Mouse (Mus musculus) olfactory bulb, adult 2 months (tissue): ENCODE measurements around the gene Gngt2. TPM values are rescaled to one million over a fixed set of nuclear protein-coding genes. Genes with fewer than 3 reads are reported as not detected.

Experiments used
- H3K27ac ChIP-seq: fragments of 200-500 bp; 2 replicates; pipeline ENCODE4 v1.5.1; 2012; ENCODE audit warnings: low read depth, low read length; ENCODE audit not compliant: insufficient read depth
- H3K4me1 ChIP-seq: fragments of 200-500 bp; 2 replicates; pipeline ENCODE4 v1.6.1; 2012; ENCODE audit warnings: low read length; ENCODE audit not compliant: control insufficient read depth, insufficient read depth
- H3K4me3 ChIP-seq: fragments of 200-500 bp; 2 replicates; pipeline ENCODE4 v1.5.1; 2012; ENCODE audit warnings: mild to moderate bottlenecking, low read depth, low read length, moderate library complexity; ENCODE audit not compliant: insufficient read depth
- CTCF ChIP-seq: fragments of 200-500 bp; IDR thresholded peaks from 2 replicates; pipeline ENCODE4 v1.5.1; 2012; ENCODE audit warnings: low read depth, mild to moderate bottlenecking, low read length, moderate library complexity; ENCODE audit not compliant: insufficient read depth
- POLR2A ChIP-seq: fragments of 200-500 bp; IDR thresholded peaks from 2 replicates; pipeline ENCODE4 v1.6.1; 2012; ENCODE audit warnings: mild to moderate bottlenecking, low read depth, low read length, moderate library complexity; ENCODE audit not compliant: insufficient read depth
- WGBS: fragments of 180-500 bp; shearing (Covaris S2); methylation state at CpG from one replicate; pipeline ENCODE4 v1.1.7; 2018; 5-methylcytosine and 5-hydroxymethylcytosine counted together
- polyA plus RNA-seq: library from polyadenylated mRNA; stranded (reverse); fragments of >200 nt; gene quantifications from 2 replicates; pipeline ENCODE4 v1.2.4, GENCODE M21; 2012; ENCODE audit warnings: low replicate concordance; ENCODE audit not compliant: missing spikeins, insufficient read depth, insufficient read length

The Gngt2 gene
- polyA plus RNA-seq, 1 experiment: not detected

GRCm38 (mm10) chr11:95830411-95831275, 6.4 kb upstream of the Gngt2 start:
- Histone ChIP-seq H3K4me1 (peaks cover 19% of the 10 kb centered on the region), H3K27ac (no peak overlapping the region), H3K4me3 (no peak overlapping the region)
- no peak for TF ChIP-seq POLR2A
- 36% methylated on average over 80 of the region's 80 CpGs for WGBS

DNA sequence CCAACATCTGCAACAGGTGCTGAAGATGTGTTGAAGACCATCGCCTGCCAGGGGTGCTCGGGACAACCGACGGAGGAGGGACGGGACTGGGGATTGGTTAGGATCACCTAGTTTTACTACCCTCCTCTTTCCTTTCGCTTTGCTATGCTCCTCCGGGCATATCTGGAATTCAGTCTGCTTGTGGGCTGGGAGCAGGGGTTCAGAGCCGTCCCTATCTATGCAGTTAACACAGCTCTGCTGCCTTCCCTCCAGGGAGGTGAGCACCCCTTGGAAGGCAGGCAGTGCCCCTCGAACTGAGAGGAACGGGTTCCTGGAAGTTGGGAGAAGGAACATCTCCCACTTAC, 5.8 kb upstream of the Gngt2 start:
- 42% methylated on average over 10 of the region's 10 CpGs for WGBS
- Histone ChIP-seq H3K4me3 (no peak overlapping the region), H3K4me1 (peaks cover 23% of the 10 kb centered on the region), H3K27ac (no peak overlapping the region)
- no peak for TF ChIP-seq CTCF
- no peak for TF ChIP-seq POLR2A

DNA sequence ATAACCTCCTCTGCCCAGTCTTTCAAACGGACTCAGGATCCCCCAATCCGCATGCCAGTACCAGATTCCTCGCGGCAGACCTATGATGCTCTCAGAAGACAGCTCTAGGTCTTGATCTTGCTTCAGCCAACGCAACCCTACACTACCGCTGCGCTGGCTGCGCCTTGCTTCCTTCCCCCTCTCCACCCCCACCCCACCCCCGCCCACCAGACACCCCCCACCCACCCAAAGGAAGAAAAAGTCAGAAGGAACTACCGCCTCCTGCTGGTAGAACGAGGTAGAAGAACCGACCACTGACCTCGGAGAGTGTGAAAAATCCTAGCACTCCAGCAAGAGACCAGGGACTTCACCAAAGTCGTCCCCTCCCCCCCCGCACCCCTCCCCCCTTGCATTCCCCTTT, 5.4 kb upstream of the Gngt2 start:
- H3K27ac ChIP-seq: no peak overlapping the region
- H3K4me1 ChIP-seq: peaks cover 24% of the 10 kb centered on the region
- no peak overlapping the region for H3K4me3 ChIP-seq
- TF ChIP-seq POLR2A (no peak), CTCF (no peak)
- 42% methylated on average over 15 of the region's 15 CpGs for WGBS

DNA sequence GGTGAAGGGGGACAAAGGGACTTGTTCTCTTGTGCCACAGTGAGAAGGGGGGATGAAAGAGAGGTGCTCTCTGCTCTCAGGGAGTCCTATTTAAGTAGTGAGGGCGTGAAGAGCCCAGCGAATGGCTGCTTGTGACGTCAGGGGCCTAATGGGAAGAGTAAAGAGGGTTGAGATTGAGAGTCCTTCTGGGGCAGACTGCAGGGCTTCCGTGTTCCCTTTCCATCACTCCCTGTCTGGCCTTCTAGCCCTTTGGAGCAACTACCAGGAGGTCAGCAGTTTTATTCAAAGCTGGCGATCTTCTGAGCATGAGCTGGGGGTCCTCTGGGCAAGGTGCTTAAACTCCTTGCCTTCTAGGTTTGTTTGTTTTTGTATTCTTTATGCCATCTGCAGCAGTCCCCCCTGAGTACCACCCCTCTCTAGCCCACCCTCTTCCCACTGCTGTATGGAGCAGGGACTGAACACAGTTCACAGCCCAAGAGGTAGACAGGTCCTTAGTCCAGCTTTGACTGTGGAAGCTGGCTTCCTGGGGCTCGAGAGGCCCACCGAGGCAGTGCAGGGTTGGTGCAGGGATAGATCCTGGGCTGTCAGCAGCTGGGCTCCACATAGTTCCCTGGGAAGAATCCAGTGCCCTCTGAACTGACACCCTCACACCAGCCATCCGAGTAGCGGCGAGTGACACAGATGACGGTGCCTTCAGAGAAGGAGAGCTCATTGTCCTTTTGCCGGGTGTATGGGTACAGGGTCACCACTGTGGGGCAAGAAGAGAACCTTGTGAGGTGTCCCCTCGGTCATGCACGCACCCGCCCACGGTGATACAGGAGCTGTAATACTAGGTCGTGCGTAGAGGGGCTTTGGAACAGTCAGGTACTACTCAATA, 4.6 kb upstream of the Gngt2 start:
- Histone ChIP-seq H3K27ac (no peak overlapping the region), H3K4me3 (no peak overlapping the region), H3K4me1 (peaks cover 30% of the 10 kb centered on the region)
- 76% methylated on average over 18 of the region's 18 CpGs for WGBS
- TF ChIP-seq CTCF (no peak), POLR2A (no peak)

- TF ChIP-seq CTCF (no peak), POLR2A (no peak)
- Histone ChIP-seq H3K4me1 (peaks cover 30% of the 10 kb centered on the region), H3K27ac (no peak overlapping the region; the same call in 1 of the 2 replicates), H3K4me3 (no peak overlapping the region)
- WGBS: 63% methylated on average over 8 of the region's 8 CpGs
Observed at GRCm38 (mm10) chr11:95833006-95833570, 3.9 kb upstream of the Gngt2 start.

DNA sequence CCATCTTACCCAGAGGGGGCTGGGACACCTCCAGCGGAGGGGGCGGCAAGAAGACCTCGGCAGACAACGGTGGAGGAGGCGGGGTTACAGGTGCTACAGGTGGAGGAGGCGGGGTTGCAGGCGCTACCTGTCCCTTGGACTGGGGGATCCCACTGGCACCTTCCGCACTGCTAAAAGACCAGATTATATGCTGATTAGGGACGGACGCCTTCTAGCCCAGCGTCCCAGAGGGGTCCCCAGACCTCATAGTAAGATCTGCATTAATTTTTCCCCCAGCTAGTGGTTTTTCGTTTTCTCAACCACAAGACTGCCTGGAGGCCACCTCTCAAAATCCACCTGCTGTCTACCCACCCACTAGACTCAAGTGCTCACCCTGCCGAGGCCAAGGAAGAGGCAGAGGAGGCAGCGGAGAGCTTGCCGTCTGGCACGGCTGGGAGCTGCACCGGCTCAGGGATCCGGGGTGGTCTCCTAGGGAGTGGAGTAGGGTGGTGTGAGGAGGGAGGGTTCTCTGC, 3.3 kb upstream of the Gngt2 start:
- TF ChIP-seq POLR2A (no peak), CTCF (no peak)
- WGBS: 16% methylated on average over 18 of the region's 18 CpGs
- no peak overlapping the region; the same call in 1 of the 2 replicates for H3K27ac ChIP-seq
- peaks cover 30% of the 10 kb centered on the region for H3K4me1 ChIP-seq
- H3K4me3 ChIP-seq: no peak overlapping the region

- H3K4me3 ChIP-seq: no peak overlapping the region
- no peak overlapping the region for H3K27ac ChIP-seq
- H3K4me1 ChIP-seq: peaks cover 30% of the 10 kb centered on the region
- TF ChIP-seq CTCF (no peak), POLR2A (no peak)
- 19% methylated on average over 22 of the region's 22 CpGs for WGBS
Observed at GRCm38 (mm10) chr11:95834143-95834667, 2.8 kb upstream of the Gngt2 start.

DNA sequence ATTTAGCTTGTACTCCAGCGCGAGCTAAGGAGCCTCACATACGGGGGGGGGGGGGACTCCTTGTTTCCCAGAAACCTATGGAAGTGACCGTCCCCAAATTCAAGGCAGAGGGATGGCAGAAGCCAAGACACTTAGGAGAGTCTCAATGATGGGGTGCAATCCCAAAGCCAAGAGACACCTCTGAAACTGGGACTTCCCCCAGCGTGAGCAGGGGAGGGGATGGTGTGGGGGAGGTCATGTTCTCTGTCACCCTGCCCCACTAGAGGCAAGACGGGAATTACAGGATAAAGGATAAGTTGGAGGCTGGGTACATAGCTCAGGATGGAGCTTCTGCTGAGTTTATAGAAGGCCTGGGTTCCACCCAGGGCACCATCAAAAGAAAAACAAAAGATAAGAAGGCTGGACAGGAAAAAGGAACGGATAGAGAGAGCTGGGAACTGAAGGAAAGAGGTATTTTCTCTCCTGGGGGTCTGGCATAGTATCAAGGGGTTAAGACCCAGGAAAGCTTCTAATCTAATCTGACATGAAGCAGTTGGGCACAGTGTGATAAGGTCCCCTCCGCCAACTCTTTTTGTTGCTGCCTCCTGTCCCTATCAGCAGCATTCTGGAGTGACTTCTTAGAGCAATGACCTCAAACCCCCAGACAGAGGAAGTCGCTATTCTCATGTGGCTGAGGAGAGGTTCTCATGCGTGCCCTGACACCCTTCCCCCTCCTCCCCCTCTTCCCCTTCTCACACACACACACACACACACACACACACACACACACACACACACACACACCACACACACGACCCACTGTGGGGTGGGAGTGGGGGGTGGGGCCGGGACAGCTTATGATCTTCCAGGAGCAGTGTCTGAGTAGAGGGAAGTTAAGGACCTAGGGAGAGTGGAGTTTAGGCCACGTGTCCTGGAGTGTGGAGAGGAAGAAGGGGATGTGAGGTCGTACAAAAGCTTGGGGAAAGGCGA, 2.0 kb upstream of the Gngt2 start:
- Histone ChIP-seq H3K4me3 (no peak overlapping the region), H3K27ac (no peak overlapping the region), H3K4me1 (peaks cover 30% of the 10 kb centered on the region)
- no peak for TF ChIP-seq POLR2A
- no peak for TF ChIP-seq CTCF
- WGBS: 51% methylated on average over 15 of the region's 15 CpGs
